Mouse (Mus musculus): ENCODE data around the gene Zfyve19. TPM values are rescaled to one million over a fixed set of nuclear protein-coding genes. Genes with fewer than 3 reads are reported as not detected.

Zfyve19 gene
- total and polyA plus RNA-seq, 3 experiments, result 37.4 to 52.5 TPM; not detected in 1

GRCm38 (mm10) chr2:119245246-119245645 lies 36.8 kb downstream of the Zfyve19 start:
- H3K36me3 ChIP-seq (ENCODE audit: control insufficient read depth in 1 of 2, insufficient read depth in 2 of 2, low read length in 2 of 2), result peaks cover 0 to 6% of the 10 kb centered on the region in 2 experiments; a peak in 2 of 4 replicates
- peaks cover 3 to 13% of the 10 kb centered on the region in 2 experiments; a peak in 3 of 4 replicates for H3K4me1 ChIP-seq (ENCODE audit: control insufficient read depth in 1 of 2, insufficient read depth in 2 of 2, low read length in 2 of 2)
- no peak overlapping the region for H3K9ac ChIP-seq (ENCODE audit: control insufficient read depth, low read depth, low read length, poor library complexity, severe bottlenecking)
- H3K27ac ChIP-seq (ENCODE audit: control insufficient read depth, low read depth, low read length), result no peak overlapping the region
- H3K4me3 ChIP-seq (ENCODE audit: control insufficient read depth in 1 of 2, insufficient read depth in 1 of 2, low read depth in 2 of 2, low read length in 2 of 2), result no peak overlapping the region
- H3K27me3 ChIP-seq (ENCODE audit: control insufficient read depth in 1 of 2, insufficient read depth in 2 of 2, low read length in 2 of 2), result no peaks in the 10 kb centered on the region
- H3K79me2 ChIP-seq (ENCODE audit: control insufficient read depth, insufficient read depth, low read length, poor library complexity), result no peaks in the 10 kb centered on the region
- H3K9me3 ChIP-seq (replicated peaks; ENCODE audit: insufficient read depth, low read length), result no peaks in the 10 kb centered on the region
- TF ChIP-seq ETS1 (IDR thresholded peaks at IDR 0.05; ENCODE audit: low read depth, low read length) (no peak), POLR2A (IDR thresholded peaks at IDR 0.05; ENCODE audit: control insufficient read depth in 1 of 2, insufficient read depth in 1 of 2, low read depth in 1 of 2, low read length in 2 of 2, poor library complexity in 1 of 2) (no peak), MAX (IDR thresholded peaks at IDR 0.05; ENCODE audit: low read length) (no peak), KAT2A (conservative IDR thresholded peaks at IDR 0.05; ENCODE audit: low read depth, low read length) (no peak), USF1 (IDR thresholded peaks at IDR 0.05; ENCODE audit: low read depth, low read length) (no peak), RAD21 (IDR thresholded peaks at IDR 0.05; ENCODE audit: low read depth, low read length) (no peak), GABPA (IDR thresholded peaks at IDR 0.05; ENCODE audit: low read depth, low read length) (no peak), SMC3 (IDR thresholded peaks at IDR 0.05; ENCODE audit: low read depth, low read length) (no peak), POLR2AphosphoS2 (IDR thresholded peaks at IDR 0.05; ENCODE audit: low read length) (no peak), CHD1 (IDR thresholded peaks at IDR 0.05; ENCODE audit: low read depth, low read length) (no peak), MYC (IDR thresholded peaks at IDR 0.05; ENCODE audit: low read depth, low read length) (no peak), POLR2AphosphoS5 (IDR thresholded peaks at IDR 0.05; ENCODE audit: borderline replicate concordance, low read depth, low read length) (no peak), MAZ (IDR thresholded peaks at IDR 0.05; ENCODE audit: low read depth, low read length) (no peak), CTCF (IDR thresholded peaks at IDR 0.05 in 2 of 3, conservative IDR thresholded peaks at IDR 0.05 in 1 of 3; ENCODE audit: control insufficient read depth in 1 of 3, insufficient read depth in 1 of 3, low read depth in 2 of 3, low read length in 3 of 3, poor library complexity in 1 of 3, severe bottlenecking in 1 of 3) (no peak), MXI1 (IDR thresholded peaks at IDR 0.05; ENCODE audit: low read depth, low read length) (no peak), E2F4 (IDR thresholded peaks at IDR 0.05; ENCODE audit: borderline replicate concordance, low read depth, low read length) (no peak), MYB (IDR thresholded peaks at IDR 0.05; ENCODE audit: low read depth, low read length) (no peak)
- DNase-seq (ENCODE audit: low read depth, low spot score), result no peak

- peaks cover 0 to 9% of the 10 kb centered on the region in 2 experiments; a peak in 2 of 4 replicates for H3K4me1 ChIP-seq (ENCODE audit: control insufficient read depth in 1 of 2, insufficient read depth in 2 of 2, low read length in 2 of 2)
- H3K79me2 ChIP-seq (ENCODE audit: control insufficient read depth, insufficient read depth, low read length, poor library complexity), result no peaks in the 10 kb centered on the region
- DNase-seq (ENCODE audit: low read depth, low spot score), result no peak
- H3K27me3 ChIP-seq (ENCODE audit: control insufficient read depth in 1 of 2, insufficient read depth in 2 of 2, low read length in 2 of 2), result no peaks in the 10 kb centered on the region
- H3K9ac ChIP-seq (ENCODE audit: control insufficient read depth, low read depth, low read length, poor library complexity, severe bottlenecking), result no peak overlapping the region
- no peak overlapping the region for H3K27ac ChIP-seq (ENCODE audit: control insufficient read depth, low read depth, low read length)
- H3K36me3 ChIP-seq (ENCODE audit: control insufficient read depth in 1 of 2, insufficient read depth in 2 of 2, low read length in 2 of 2), result peaks cover 0 to 4% of the 10 kb centered on the region in 2 experiments; a peak in 2 of 4 replicates
- TF ChIP-seq SMC3 (IDR thresholded peaks at IDR 0.05; ENCODE audit: low read depth, low read length) (no peak), CHD1 (IDR thresholded peaks at IDR 0.05; ENCODE audit: low read depth, low read length) (no peak), TBP (IDR thresholded peaks at IDR 0.05; ENCODE audit: low read depth, low read length) (no peak), KAT2A (conservative IDR thresholded peaks at IDR 0.05; ENCODE audit: low read depth, low read length) (no peak)
- H3K9me3 ChIP-seq (replicated peaks; ENCODE audit: insufficient read depth, low read length), result no peaks in the 10 kb centered on the region
- H3K4me3 ChIP-seq (ENCODE audit: control insufficient read depth in 1 of 2, insufficient read depth in 1 of 2, low read depth in 2 of 2, low read length in 2 of 2), result no peak overlapping the region
These were observed 39.5 kb downstream of the Zfyve19 start for GRCm38 (mm10) chr2:119247904-119248303.
